Mouse (Mus musculus) small intestine, adult 2 months (tissue): ENCODE measurements around the gene Dnajb14. TPM values are rescaled to one million over a fixed set of nuclear protein-coding genes. Genes with fewer than 3 reads are reported as not detected.

Experiments
- H3K27ac ChIP-seq: fragments of 200-500 bp; 2 replicates; pipeline ENCODE4 v1.5.1; 2012; ENCODE audit warnings: low read depth, low read length, control low read depth, inconsistent platforms; ENCODE audit not compliant: insufficient read depth
- H3K27me3 ChIP-seq: fragments of 200-500 bp; 2 replicates; pipeline ENCODE4 v1.6.1; 2012; ENCODE audit warnings: mild to moderate bottlenecking, moderate library complexity, low read length, inconsistent platforms; ENCODE audit not compliant: control insufficient read depth, insufficient read depth
- H3K36me3 ChIP-seq: fragments of 200-500 bp; 2 replicates; pipeline ENCODE4 v1.6.1; 2012; ENCODE audit warnings: mild to moderate bottlenecking, low read length, control low read depth, inconsistent platforms; ENCODE audit not compliant: control insufficient read depth, insufficient read depth
- H3K4me1 ChIP-seq: fragments of 200-500 bp; 2 replicates; pipeline ENCODE4 v1.6.1; 2012; ENCODE audit warnings: low read length, inconsistent platforms, mixed read lengths; ENCODE audit not compliant: control insufficient read depth, insufficient read depth, insufficient read length
- H3K4me3 ChIP-seq: fragments of 200-500 bp; 2 replicates; pipeline ENCODE4 v1.5.1; 2012; ENCODE audit warnings: low read depth, mild to moderate bottlenecking, control low read depth, inconsistent platforms, low read length, moderate library complexity
- CTCF ChIP-seq: fragments of 200-500 bp; IDR thresholded peaks from 2 replicates; pipeline ENCODE4 v1.5.1; 2012; ENCODE audit warnings: low read depth, mild to moderate bottlenecking, control low read depth, inconsistent platforms, low read length, moderate library complexity, mixed read lengths; ENCODE audit not compliant: insufficient replicate concordance, insufficient read length; ENCODE audit errors: extremely low read depth
- POLR2A ChIP-seq: fragments of 200-500 bp; IDR thresholded peaks from 2 replicates; pipeline ENCODE4 v1.6.1; 2012; ENCODE audit warnings: low read depth, mild to moderate bottlenecking, control low read depth, inconsistent platforms, low read length, moderate library complexity
- WGBS: fragments of 180-500 bp; shearing (Covaris S2); methylation state at CpG from one replicate; pipeline ENCODE4 v1.1.7; 2018; 5-methylcytosine and 5-hydroxymethylcytosine counted together
- polyA plus RNA-seq: library from polyadenylated mRNA; depleted of rRNA; stranded (reverse); fragments of >200 nt; gene quantifications from 2 replicates; pipeline ENCODE4 v1.2.3, GENCODE M21; 2012; rRNA removed

Dnajb14 gene
- 1.1 and 2.0 TPM in 2 replicates for polyA plus RNA-seq

DNA sequence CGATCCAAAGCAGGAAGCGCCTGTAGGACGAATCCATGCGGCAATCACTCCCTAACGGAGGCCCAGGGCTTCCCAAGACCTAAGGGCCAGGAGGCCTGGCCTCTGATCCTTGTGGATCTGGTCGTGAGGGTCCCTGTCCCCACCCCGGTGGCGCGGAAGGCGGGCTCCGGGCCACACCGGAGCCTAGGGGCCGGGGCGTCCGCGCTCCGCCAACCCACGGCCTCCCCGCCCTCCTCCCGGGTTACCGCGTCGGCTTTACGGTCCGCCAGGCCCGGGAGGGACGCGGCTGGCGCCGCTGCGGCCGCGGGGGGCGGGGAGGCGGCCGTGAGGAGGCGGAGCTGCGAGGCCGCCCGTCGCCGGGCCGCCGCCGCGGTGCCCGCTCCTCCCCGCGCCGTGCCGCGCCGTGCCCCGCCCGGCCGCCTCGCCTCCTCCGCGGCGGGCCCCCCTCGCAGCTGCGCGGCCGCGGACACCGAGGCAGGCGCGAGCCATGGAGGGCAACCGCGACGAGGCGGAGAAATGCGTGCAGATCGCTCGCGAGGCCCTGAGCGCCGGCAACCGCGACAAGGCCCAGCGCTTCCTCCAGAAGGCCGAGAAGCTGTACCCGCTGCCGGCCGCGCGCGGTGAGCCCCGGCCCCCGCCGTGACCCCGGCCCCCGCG is at the start of gene Dnajb14:
Gene Dnajb14, plus strand, starts transcription at position 239 of the 657 bp plus-strand sequence.
- TF ChIP-seq CTCF, result no peak
- 0 out of 2 replicates have a peak, but pooled peaks have one; percentile 10 for TF ChIP-seq POLR2A
- H3K27ac ChIP-seq, result peak within 1 kb of the TSS; percentile 92
- no peaks in the 10 kb centered on the region; the same call in 1 of the 2 replicates for H3K4me1 ChIP-seq
- H3K27me3 ChIP-seq, result no peaks in the 10 kb centered on the region
- H3K36me3 ChIP-seq, result peaks cover 2% of the 10 kb centered on the region; the same call in 1 of the 2 replicates
- H3K4me3 ChIP-seq, result peak within 1 kb of the TSS; percentile 97
- 1% methylated on average over 94 of the region's 94 CpGs for WGBS

GRCm38 (mm10) chr3:137818713-137819112 is 48.8 kb upstream of the Dnajb14 start:
- WGBS, result 27% methylated on average over 4 of the region's 4 CpGs
- TF ChIP-seq CTCF (no peak), POLR2A (no peak)
- Histone ChIP-seq H3K27me3 (no peaks in the 10 kb centered on the region), H3K4me1 (no peaks in the 10 kb centered on the region), H3K36me3 (no peaks in the 10 kb centered on the region), H3K27ac (no peak overlapping the region), H3K4me3 (no peak overlapping the region)

DNA sequence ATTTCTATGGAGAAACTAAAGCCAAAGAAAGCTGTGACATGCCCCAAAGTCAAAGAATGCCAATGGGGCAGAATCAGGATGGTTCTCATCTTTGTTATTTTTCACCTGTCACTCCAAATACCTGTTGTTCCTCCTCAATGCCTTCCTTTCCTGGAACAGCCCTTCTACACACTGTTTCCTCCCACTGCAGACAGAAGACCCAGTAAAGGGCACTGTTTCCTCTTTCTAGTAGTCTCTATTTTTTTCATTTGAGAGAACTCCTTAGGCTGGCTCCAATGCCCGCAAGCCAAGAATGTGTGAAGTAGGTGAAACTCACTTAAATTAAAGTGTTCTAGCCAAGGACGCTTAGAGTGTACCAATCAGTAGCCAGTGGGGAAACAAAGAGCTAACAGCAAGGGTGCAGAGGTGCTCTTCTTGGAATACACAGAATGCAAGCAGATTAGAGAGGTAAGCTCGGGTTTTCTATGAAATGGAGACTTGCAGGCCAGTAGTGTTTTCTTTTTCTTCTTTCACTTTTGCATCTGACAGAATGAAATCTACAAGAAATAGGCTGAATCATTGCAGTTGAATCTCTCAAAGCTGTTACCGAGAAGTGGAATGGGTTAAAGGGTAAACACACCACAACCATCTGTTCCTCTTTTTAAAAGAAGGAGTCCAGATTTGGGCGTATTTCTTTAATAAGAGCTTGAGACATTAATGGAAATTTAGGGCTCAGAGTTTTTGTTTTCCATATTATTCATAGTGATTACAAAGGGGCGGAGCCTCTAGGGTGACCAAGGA is 46.6 kb upstream of the Dnajb14 start:
- Histone ChIP-seq H3K36me3 (no peaks in the 10 kb centered on the region), H3K4me1 (no peaks in the 10 kb centered on the region), H3K27ac (no peak overlapping the region), H3K27me3 (no peaks in the 10 kb centered on the region), H3K4me3 (no peak overlapping the region)
- 73% methylated on average over 6 of the region's 6 CpGs for WGBS
- TF ChIP-seq POLR2A (no peak), CTCF (no peak)

DNA sequence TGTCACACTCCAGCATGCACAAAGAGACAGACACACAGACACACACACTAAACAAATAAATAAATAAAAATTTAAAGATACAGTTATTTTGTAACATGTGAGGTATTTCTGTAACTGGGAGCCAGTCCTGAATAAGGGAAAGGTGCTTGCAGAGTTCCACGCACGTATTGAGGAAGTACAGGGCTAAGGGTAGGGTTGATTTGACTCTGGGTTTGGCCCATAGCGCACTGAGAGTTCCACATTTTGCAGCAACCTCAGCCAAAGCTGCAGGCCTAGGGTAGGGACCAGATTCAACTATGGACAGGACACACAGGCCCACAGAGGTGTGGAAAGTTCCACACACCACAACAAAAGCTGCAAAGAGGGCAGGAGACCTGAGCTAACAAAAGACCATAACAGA is 44.2 kb upstream of the Dnajb14 start:
- WGBS, result 86% methylated on average over 3 of the region's 3 CpGs
- Histone ChIP-seq H3K4me1 (no peaks in the 10 kb centered on the region), H3K4me3 (no peak overlapping the region), H3K27ac (no peak overlapping the region), H3K36me3 (no peaks in the 10 kb centered on the region), H3K27me3 (no peaks in the 10 kb centered on the region)
- TF ChIP-seq POLR2A (no peak), CTCF (no peak)

DNA sequence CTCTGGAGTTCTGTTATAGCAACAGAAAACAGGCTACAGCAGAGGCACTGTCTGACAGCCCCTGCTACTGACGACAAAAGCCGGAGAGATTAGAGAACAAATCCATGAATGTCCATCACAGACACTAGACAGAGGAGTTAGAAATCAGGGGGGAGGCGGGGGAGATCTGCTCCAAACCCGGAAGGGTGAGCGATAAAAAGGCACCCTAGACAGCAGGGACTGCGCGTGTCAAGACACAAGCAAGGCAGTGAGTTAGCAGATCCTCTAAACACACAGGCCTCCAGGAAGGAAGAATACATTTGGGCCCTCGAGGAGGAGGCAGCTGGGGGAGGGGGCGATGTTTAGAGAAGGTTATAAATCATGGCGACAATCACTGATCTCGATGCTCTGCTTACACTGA is 39.8 kb upstream of the Dnajb14 start:
- H3K4me3 ChIP-seq, result no peak overlapping the region
- no peaks in the 10 kb centered on the region for H3K27me3 ChIP-seq
- H3K36me3 ChIP-seq, result no peaks in the 10 kb centered on the region
- peaks cover under 1% of the 10 kb centered on the region; the same call in 1 of the 2 replicates for H3K4me1 ChIP-seq
- TF ChIP-seq CTCF (no peak), POLR2A (no peak)
- WGBS, result 43% methylated on average over 11 of the region's 11 CpGs
- peak overlapping the region; percentile 27; the same call in 1 of the 2 replicates for H3K27ac ChIP-seq

GRCm38 (mm10) chr3:137831156-137831555 is 36.3 kb upstream of the Dnajb14 start:
- peaks cover 11% of the 10 kb centered on the region; the same call in 1 of the 2 replicates for H3K4me1 ChIP-seq
- H3K27me3 ChIP-seq, result no peaks in the 10 kb centered on the region
- no peaks in the 10 kb centered on the region for H3K36me3 ChIP-seq
- no peak overlapping the region for H3K4me3 ChIP-seq
- TF ChIP-seq CTCF (no peak), POLR2A (no peak)
- no peak overlapping the region for H3K27ac ChIP-seq
- WGBS, result 90% methylated on average over 2 of the region's 2 CpGs

GRCm38 (mm10) chr3:137833128-137833527 is 34.3 kb upstream of the Dnajb14 start:
- Histone ChIP-seq H3K36me3 (no peaks in the 10 kb centered on the region), H3K4me3 (no peak overlapping the region), H3K27ac (peak overlapping the region; percentile 66), H3K27me3 (no peaks in the 10 kb centered on the region), H3K4me1 (peaks cover 11% of the 10 kb centered on the region; the same call in 1 of the 2 replicates)
- no peak for TF ChIP-seq POLR2A
- TF ChIP-seq CTCF, result no peak
